Mouse (Mus musculus): Measurements from ENCODE around the gene Pygo2.

- no peak for TF ChIP-seq POLR2A (IDR thresholded peaks at IDR 0.05; ENCODE audit: insufficient read depth, low read depth, low read length)
- TF ChIP-seq CTCF (IDR thresholded peaks at IDR 0.05), result no peak
Observed at GRCm38 (mm10) chr3:89420421-89420820, 9.6 kb upstream of the Pygo2 start.

Data from heart, adult 2 months (tissue).